Mouse (Mus musculus): ENCODE results near the gene Sbk2.
"Not testable (repeated sequence)": the region's sequence is repeated elsewhere in the genome, so short reads cannot be mapped to it uniquely, and the experiment has no call there.

Sbk2 gene

GRCm38 (mm10) chr7:4964272-4964671 is at the start of gene Sbk2:
TSS of gene Sbk2 (minus strand) at chr7:4964406.
- peak; percentile 62 to 81 for DNase-seq

GRCm38 (mm10) chr7:5012681-5013513 is 48.7 kb upstream of the Sbk2 start:
- no peak for DNase-seq

- DNase-seq, result no peak
These were observed 44.0 kb upstream of the Sbk2 start for GRCm38 (mm10) chr7:5008229-5008628.

GRCm38 (mm10) chr7:5002876-5003275 is 38.7 kb upstream of the Sbk2 start:
- not testable (repeated sequence) for DNase-seq

GRCm38 (mm10) chr7:4999876-5000275 is 35.7 kb upstream of the Sbk2 start:
- peak in 1 of 2 experiments; percentile 55 for DNase-seq

GRCm38 (mm10) chr7:4996934-4997333 is 32.7 kb upstream of the Sbk2 start:
- DNase-seq, result no peak

- peak; percentile 86 to 93 for DNase-seq
These were observed 32.0 kb upstream of the Sbk2 start, which contains the start of gene Zfp579 for GRCm38 (mm10) chr7:4996003-4996895. TSS of gene Zfp579 (minus strand) at chr7:4996158.

- DNase-seq, result no peak
These were observed 31.2 kb upstream of the Sbk2 start for GRCm38 (mm10) chr7:4995268-4996002.

- DNase-seq, result no peak
These were observed 30.0 kb upstream of the Sbk2 start for GRCm38 (mm10) chr7:4993999-4994788.

GRCm38 (mm10) chr7:4993347-4993998 is 29.3 kb upstream of the Sbk2 start:
- no peak for DNase-seq

GRCm38 (mm10) chr7:4988250-4988649 is 24.0 kb upstream of the Sbk2 start:
- no peak for DNase-seq

- DNase-seq, result no peak
These were observed 12.6 kb upstream of the Sbk2 start for GRCm38 (mm10) chr7:4976832-4977231.

GRCm38 (mm10) chr7:4975455-4975854 is 11.2 kb upstream of the Sbk2 start:
- DNase-seq, result no peak

GRCm38 (mm10) chr7:4972321-4973047 is 8.3 kb upstream of the Sbk2 start:
- no peak for DNase-seq

- DNase-seq, result no peak
These were observed 7.5 kb upstream of the Sbk2 start for GRCm38 (mm10) chr7:4971710-4972109.

GRCm38 (mm10) chr7:4971068-4971467 is 6.9 kb upstream of the Sbk2 start, which contains the start of gene Sbk3:
TSS of gene Sbk3 (minus strand) at chr7:4971168.
- DNase-seq, result no peak

- DNase-seq, result no peak
These were observed 782 bp upstream of the Sbk2 start for GRCm38 (mm10) chr7:4964988-4965387.

GRCm38 (mm10) chr7:4963527-4963926 is 679 bp downstream of the Sbk2 start:
- DNase-seq, result no peak

- no peak for DNase-seq
These were observed 6.8 kb downstream of the Sbk2 start for GRCm38 (mm10) chr7:4957361-4957760.

- no peak for DNase-seq
These were observed 10.3 kb downstream of the Sbk2 start for GRCm38 (mm10) chr7:4953815-4954445.

Data from kidney, adult 8-10 months (tissue).